ENCODE assay signal across 19 mouse cellular contexts in the genomic region with DNA sequence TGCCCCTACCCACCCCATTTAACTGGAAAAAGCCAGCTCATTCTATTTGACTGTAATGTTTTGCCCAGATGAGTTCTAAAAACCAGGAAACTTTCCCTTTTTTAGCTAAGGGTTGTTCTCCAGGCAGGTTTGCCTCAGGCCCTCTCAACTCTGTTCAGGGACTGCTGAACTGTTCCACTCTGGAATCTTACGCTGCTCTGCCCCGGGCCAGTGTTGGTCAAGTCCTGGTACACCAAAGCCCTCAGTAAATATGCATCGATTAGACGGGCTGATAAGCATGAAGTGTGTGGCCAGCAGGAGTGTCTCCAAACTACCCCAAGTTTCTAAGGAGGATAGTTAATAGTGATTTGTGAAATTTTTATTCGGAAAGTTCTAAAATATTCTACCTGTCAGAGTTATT. TPM values are rescaled to one million over a fixed set of nuclear protein-coding genes. Genes with fewer than 3 reads are reported as not detected.
A peak's percentile ranks its signal among the peaks of the same experiment; 100 is the strongest.
DNase-seq lines count a peak whose midpoint lies in the region; ATAC-seq and TF ChIP-seq lines count a peak whose summit lies in the region.
"Had no signal": no experiment of that assay in that cellular context is flagged by ENCODE, and none has a peak within 500 bp of the region (broad histone marks: within the 10 kb centered on the region; RNA-seq: fewer than 3 reads in every experiment).

No protein-coding gene starts in this region.

- 38% methylated on average over 5 of the region's 5 CpGs for WGBS in liver, embryonic 14.5 days (ENCODE audit: insufficient replicate concordance)

- H3K9ac ChIP-seq in liver, embryonic 14.5 days (replicated peaks), result peak overlapping the region; percentile 81
- H3K9ac ChIP-seq: embryonic facial prominence, embryonic 12.5 days; heart, embryonic 13.5 days; limb, embryonic 15.5 days; neural tube, embryonic 12.5 days had no signal

- H3K9me3 ChIP-seq in liver, embryonic 14.5 days (ENCODE audit: control insufficient read depth, low read length), result no peaks in the 10 kb centered on the region
- H3K9me3 ChIP-seq: embryonic facial prominence, embryonic 12.5 days; heart, embryonic 13.5 days; limb, embryonic 15.5 days; midbrain, embryonic 10.5 days; neural tube, embryonic 12.5 days had no signal

- no peaks in the 10 kb centered on the region for H3K36me3 ChIP-seq in liver, embryonic 14.5 days (replicated peaks; ENCODE audit: control insufficient read depth, insufficient read depth, low read depth)
- H3K36me3 ChIP-seq: embryonic facial prominence, embryonic 12.5 days; heart, embryonic 13.5 days; limb, embryonic 15.5 days; midbrain, embryonic 10.5 days; neural tube, embryonic 12.5 days had no signal

- H3K27ac ChIP-seq in gastrocnemius, adult 2 months, result peak overlapping the region; percentile 43; the same call in 1 of the 2 replicates
- H3K27ac ChIP-seq in liver, embryonic 14.5 days, result peak overlapping the region; percentile 98
- H3K27ac ChIP-seq: embryonic facial prominence, embryonic 12.5 days; heart, embryonic 13.5 days; limb, embryonic 15.5 days; midbrain, embryonic 10.5 days; neural tube, embryonic 12.5 days had no signal

- TF ChIP-seq EP300 in liver, embryonic 14.5 days (IDR thresholded peaks at IDR 0.05; ENCODE audit: low read depth), result no peak

- H3K4me1 ChIP-seq in liver, embryonic 14.5 days (replicated peaks; ENCODE audit: control insufficient read depth in 2 of 2, insufficient read depth in 2 of 2, low read length in 1 of 2), result peaks cover 84 to 88% of the 10 kb centered on the region in 2 experiments
- H3K4me1 ChIP-seq: midbrain, embryonic 10.5 days; neural tube, embryonic 12.5 days had no signal

- H3K4me3 ChIP-seq in gastrocnemius, adult 2 months, result no peak overlapping the region
- peak overlapping the region in 1 of 2 experiments; percentile 40; a peak in 1 of 4 replicates for H3K4me3 ChIP-seq in liver, embryonic 14.5 days (ENCODE audit: insufficient read depth in 1 of 2, low read depth in 2 of 2, low read length in 2 of 2)
- H3K4me3 ChIP-seq: embryonic facial prominence, embryonic 12.5 days; heart, embryonic 13.5 days; limb, embryonic 15.5 days; midbrain, embryonic 10.5 days; neural tube, embryonic 12.5 days had no signal

- no peak for TF ChIP-seq CTCF in gastrocnemius, adult 2 months (IDR thresholded peaks at IDR 0.05)
- no peak for TF ChIP-seq CTCF in liver, embryonic 14.5 days (IDR thresholded peaks at IDR 0.05; ENCODE audit: low read depth)

- H3K27me3 ChIP-seq in liver, embryonic 14.5 days (ENCODE audit: control insufficient read depth, insufficient read depth, low read length), result no peaks in the 10 kb centered on the region
- H3K27me3 ChIP-seq: CH12.LX; heart, embryonic 13.5 days; neural tube, embryonic 12.5 days had no signal

- peak overlapping the region; percentile 86 for H3K4me2 ChIP-seq in liver, embryonic 14.5 days (ENCODE audit: low read depth)
- H3K4me2 ChIP-seq: embryonic facial prominence, embryonic 12.5 days; limb, embryonic 15.5 days; neural tube, embryonic 12.5 days had no signal

- no peak for ATAC-seq in liver, embryonic 14.5 days (ENCODE audit: insufficient read depth)

- no peak for DNase-seq in gastrocnemius, adult 2 months
- DNase-seq in gastrocnemius, adult 18-20 months (ENCODE audit: low spot score), result no peak
- DNase-seq in urinary bladder, postnatal 14 days (ENCODE audit: low spot score), result peak; percentile 34
- DNase-seq in urinary bladder, postnatal 36 days (ENCODE audit: low spot score in 2 of 2), result no peak
- DNase-seq in liver, embryonic 14.5 days (ENCODE audit: low read depth in 3 of 3, low spot score in 3 of 3), result no peak
- DNase-seq in yolk sac, embryonic 10.5 days (ENCODE audit: low spot score), result no peak
- DNase-seq in frontal cortex, postnatal 10 days (ENCODE audit: low spot score in 2 of 2), result no peak
- DNase-seq in cerebellum, adult 9-10 months, result no peak
- DNase-seq: adrenal gland, adult 8-10 months; cerebellum, adult 18-20 months; heart, postnatal 4 days; lung, postnatal 4 days; thymus, postnatal 36 days had no signal

- intact Hi-C loops in gastrocnemius, adult 2 months (cut with DNase I), result loop anchor here (5.0 kb wide), 1 partner anchor 36 kb away; no protein-coding TSS in a partner anchor

RNA-seq across cellular contexts. Expression of gene Aff1, which starts 46.3 kb away (rescaled TPM):
- 10 to 100 TPM; 46.7 to 52.8 TPM for total RNA-seq in gastrocnemius, adult 2 months (2021)
- 10 to 100 TPM; 40.6 to 45.9 TPM for total RNA-seq in gastrocnemius, adult 18-20 months (2021)
- polyA plus RNA-seq in liver, embryonic 14.5 days (2012; rRNA removed), result 5.6 and 7.0 TPM in 2 replicates
- polyA plus RNA-seq in liver, embryonic 14.5 days (2014; fragmentation: Nextera tagmentation; extraction: Ambion mirVana), result 17.1 and 19.2 TPM in 2 replicates
